Mouse (Mus musculus): Measurements from ENCODE around the gene Abracl.

The Abracl gene

GRCm38 (mm10) chr10:18022741-18023347 lies at the start of gene Abracl:
Gene Abracl, minus strand, starts transcription at chr10:18023288.
- peak; percentile 88 for DNase-seq (ENCODE audit: low spot score)

- no peak for DNase-seq (ENCODE audit: low spot score)
Observed at GRCm38 (mm10) chr10:18072871-18073270, 49.8 kb upstream of the Abracl start.

- DNase-seq (ENCODE audit: low spot score): no peak
Observed at GRCm38 (mm10) chr10:18070616-18071015, 47.5 kb upstream of the Abracl start.

- no peak for DNase-seq (ENCODE audit: low spot score)
Observed at GRCm38 (mm10) chr10:18070144-18070543, 47.1 kb upstream of the Abracl start.

- DNase-seq (ENCODE audit: low spot score): no peak
Observed at GRCm38 (mm10) chr10:18069576-18069975, 46.5 kb upstream of the Abracl start.

GRCm38 (mm10) chr10:18068880-18069279 lies 45.8 kb upstream of the Abracl start:
- DNase-seq (ENCODE audit: low spot score): no peak

GRCm38 (mm10) chr10:18067761-18068446 lies 44.8 kb upstream of the Abracl start:
- DNase-seq (ENCODE audit: low spot score): no peak

- no peak for DNase-seq (ENCODE audit: low spot score)
Observed at GRCm38 (mm10) chr10:18066031-18066439, 42.9 kb upstream of the Abracl start.

- DNase-seq (ENCODE audit: low spot score): no peak
Observed at GRCm38 (mm10) chr10:18064606-18065228, 41.6 kb upstream of the Abracl start.

- DNase-seq (ENCODE audit: low spot score): no peak
Observed at GRCm38 (mm10) chr10:18061533-18061932, 38.4 kb upstream of the Abracl start.

- DNase-seq (ENCODE audit: low spot score): no peak
Observed at GRCm38 (mm10) chr10:18060778-18061177, 37.7 kb upstream of the Abracl start.

GRCm38 (mm10) chr10:18059807-18060206 lies 36.7 kb upstream of the Abracl start:
- no peak for DNase-seq (ENCODE audit: low spot score)

GRCm38 (mm10) chr10:18058681-18059338 lies 35.7 kb upstream of the Abracl start:
- no peak for DNase-seq (ENCODE audit: low spot score)

GRCm38 (mm10) chr10:18056391-18056745 lies 33.3 kb upstream of the Abracl start:
- DNase-seq (ENCODE audit: low spot score): peak; percentile 22

GRCm38 (mm10) chr10:18055696-18056390 lies 32.8 kb upstream of the Abracl start, which contains the start of gene Reps1:
Gene Reps1, plus strand, starts transcription at chr10:18055861.
- peak; percentile 52 for DNase-seq (ENCODE audit: low spot score)

GRCm38 (mm10) chr10:18055009-18055695 lies 32.1 kb upstream of the Abracl start:
- peak; percentile 90 for DNase-seq (ENCODE audit: low spot score)

GRCm38 (mm10) chr10:18047380-18048146 lies 24.5 kb upstream of the Abracl start:
- peak; percentile 49 for DNase-seq (ENCODE audit: low spot score)

- peak; percentile 2 for DNase-seq (ENCODE audit: low spot score)
Observed at GRCm38 (mm10) chr10:18046380-18046779, 23.3 kb upstream of the Abracl start.

GRCm38 (mm10) chr10:18036849-18037248 lies 13.8 kb upstream of the Abracl start:
- no peak for DNase-seq (ENCODE audit: low spot score)

GRCm38 (mm10) chr10:18034408-18034807 lies 11.3 kb upstream of the Abracl start:
- no peak for DNase-seq (ENCODE audit: low spot score)

GRCm38 (mm10) chr10:18022312-18022711 lies 776 bp downstream of the Abracl start:
- peak; percentile 90 for DNase-seq (ENCODE audit: low spot score)
